Mouse (Mus musculus) brown adipose tissue, adult 24 weeks (tissue): Measurements from ENCODE around the gene Smc1b. TPM values are rescaled to one million over a fixed set of nuclear protein-coding genes. Genes with fewer than 3 reads are reported as not detected.

Source experiments
- H3K27ac ChIP-seq: fragments of 200-500 bp; replicated peaks from 2 replicates; pipeline ENCODE4 v1.5.1; 2012; ENCODE audit warnings: low read depth, mild to moderate bottlenecking, low read length
- H3K4me1 ChIP-seq: fragments of 200-500 bp; 2 replicates; pipeline ENCODE4 v1.6.1; 2012; ENCODE audit warnings: low read length, mixed read lengths; ENCODE audit not compliant: control insufficient read depth, insufficient read depth, insufficient read length
- H3K4me3 ChIP-seq: fragments of 200-500 bp; 2 replicates; pipeline ENCODE4 v1.5.1; 2012; ENCODE audit warnings: low read depth, mild to moderate bottlenecking, low read length, moderate library complexity; ENCODE audit not compliant: insufficient read depth
- polyA plus RNA-seq: library from polyadenylated mRNA; stranded (reverse); fragments of >200 nt; gene quantifications from 2 replicates; pipeline ENCODE4 v1.2.4, GENCODE M21; 2012; ENCODE audit not compliant: missing spikeins, insufficient read depth, insufficient read length

Smc1b gene
- polyA plus RNA-seq, 1 experiment: not detected

DNA sequence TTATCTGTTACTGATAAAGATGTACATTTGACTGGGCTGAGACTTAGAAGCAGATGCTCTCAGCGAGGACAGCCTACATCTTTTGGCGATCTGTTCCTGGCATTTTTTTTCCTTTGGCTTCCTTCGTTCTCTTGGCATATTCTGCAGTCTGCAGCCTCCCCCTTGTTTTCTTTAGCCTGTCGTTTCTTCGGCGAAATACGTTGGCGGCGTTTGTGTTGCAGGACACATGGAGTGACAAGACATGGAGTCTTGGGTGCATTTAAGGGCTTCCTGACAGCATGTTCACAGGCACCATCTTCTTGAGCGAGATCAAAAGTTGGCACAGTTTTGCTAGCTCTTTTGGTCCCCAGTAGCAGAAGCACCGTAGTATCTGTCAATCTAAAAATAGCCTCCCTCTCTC is 116.0 kb downstream of the Smc1b start:
- H3K4me3 ChIP-seq: no peak overlapping the region
- H3K27ac ChIP-seq: no peak overlapping the region
- no peaks in the 10 kb centered on the region for H3K4me1 ChIP-seq

Other genes starting within 250 kb of the Smc1b start
- not detected in 2 replicates for gene Gm29666, start 211.9 kb downstream of the Smc1b start, polyA plus RNA-seq
- 9.8 and 11.6 TPM in 2 replicates for gene Nup50, start 208.6 kb downstream of the Smc1b start, polyA plus RNA-seq
- 13.6 and 16.3 TPM in 2 replicates for gene 5031439G07Rik, start 143.4 kb downstream of the Smc1b start, polyA plus RNA-seq
- not detected in 2 replicates for gene Upk3a, start 114.8 kb downstream of the Smc1b start, polyA plus RNA-seq
- 6.0 and 7.3 TPM in 2 replicates for gene Fam118a, start 103.0 kb downstream of the Smc1b start, polyA plus RNA-seq
- not detected in 2 replicates for gene Ribc2, start 114 bp upstream of the Smc1b start, polyA plus RNA-seq
- gene Fbln1, start 74.0 kb upstream of the Smc1b start, polyA plus RNA-seq: 2.8 and 5.2 TPM in 2 replicates
- gene Atxn10, start 204.3 kb upstream of the Smc1b start, polyA plus RNA-seq: 45.7 and 47.9 TPM in 2 replicates